26 mouse cellular contexts compared by ENCODE assay signal in genomic region chr13:14789827-14790226, GRCm38 (mm10).
"Had no signal": no experiment of that assay in that cellular context is flagged by ENCODE, and none has a peak within 500 bp of the region (broad histone marks: within the 10 kb centered on the region; RNA-seq: fewer than 3 reads in every experiment).

No protein-coding gene starts in this region.

- H3K27me3 ChIP-seq: embryonic facial prominence, embryonic 12.5 days; embryonic facial prominence, embryonic 13.5 days; embryonic facial prominence, embryonic 15.5 days; forebrain, embryonic 12.5 days; forebrain, embryonic 13.5 days; forebrain, embryonic 15.5 days had no signal

- H3K9ac ChIP-seq: embryonic facial prominence, embryonic 12.5 days; embryonic facial prominence, embryonic 13.5 days; embryonic facial prominence, embryonic 15.5 days; forebrain, embryonic 12.5 days; forebrain, embryonic 13.5 days; forebrain, embryonic 15.5 days; forebrain, postnatal 0 days had no signal

- H3K27ac ChIP-seq: embryonic facial prominence, embryonic 10.5 days; embryonic facial prominence, embryonic 12.5 days; embryonic facial prominence, embryonic 13.5 days; embryonic facial prominence, embryonic 15.5 days; forebrain, embryonic 10.5 days; forebrain, embryonic 12.5 days; forebrain, embryonic 13.5 days; forebrain, embryonic 15.5 days; gastrocnemius, adult 2 months; heart, adult 2 months; heart, embryonic 10.5 days had no signal

- H3K4me2 ChIP-seq: embryonic facial prominence, embryonic 12.5 days; embryonic facial prominence, embryonic 13.5 days; embryonic facial prominence, embryonic 15.5 days; forebrain, embryonic 12.5 days; forebrain, embryonic 13.5 days; forebrain, embryonic 15.5 days had no signal

- H3K9me3 ChIP-seq: embryonic facial prominence, embryonic 10.5 days; embryonic facial prominence, embryonic 12.5 days; embryonic facial prominence, embryonic 13.5 days; embryonic facial prominence, embryonic 15.5 days; forebrain, embryonic 10.5 days; forebrain, embryonic 12.5 days; forebrain, embryonic 13.5 days; forebrain, embryonic 15.5 days; heart, embryonic 10.5 days had no signal

- H3K36me3 ChIP-seq: embryonic facial prominence, embryonic 10.5 days; embryonic facial prominence, embryonic 12.5 days; embryonic facial prominence, embryonic 13.5 days; embryonic facial prominence, embryonic 15.5 days; forebrain, embryonic 10.5 days; forebrain, embryonic 12.5 days; forebrain, embryonic 15.5 days; heart, embryonic 10.5 days had no signal

- H3K4me3 ChIP-seq: embryonic facial prominence, embryonic 10.5 days; embryonic facial prominence, embryonic 12.5 days; embryonic facial prominence, embryonic 13.5 days; embryonic facial prominence, embryonic 15.5 days; erythroblast, embryonic 14.5 days; forebrain, embryonic 10.5 days; forebrain, embryonic 12.5 days; forebrain, embryonic 13.5 days; forebrain, embryonic 15.5 days; gastrocnemius, adult 2 months; heart, adult 2 months; heart, embryonic 10.5 days had no signal

- DNase-seq: cerebellum, adult 9-10 months; cerebellum, adult 9-11 months; cerebellum, postnatal 10 days; cerebellum, postnatal 14 days; cerebellum, postnatal 25 days; cerebellum, postnatal 36 days; embryo, embryonic 11 days; forebrain, postnatal 0 days; gastrocnemius, adult 2 months; gastrocnemius, postnatal 10 days; gastrocnemius, postnatal 14 days; gastrocnemius, postnatal 25 days; gastrocnemius, postnatal 36 days; heart, adult 11 months; heart, adult 18-20 months; heart, adult 2 months had no signal

- H3K4me1 ChIP-seq: embryonic facial prominence, embryonic 10.5 days; embryonic facial prominence, embryonic 12.5 days; embryonic facial prominence, embryonic 13.5 days; embryonic facial prominence, embryonic 15.5 days; forebrain, embryonic 10.5 days; forebrain, embryonic 12.5 days; forebrain, embryonic 13.5 days; forebrain, embryonic 15.5 days; heart, embryonic 10.5 days had no signal
